Mouse (Mus musculus): ENCODE results near the gene Eif4g3.

- TF ChIP-seq GATA1 (IDR thresholded peaks at IDR 0.05; ENCODE audit: borderline replicate concordance, low read length) (no peak), FLI1 (IDR thresholded peaks at IDR 0.05; ENCODE audit: low read length) (no peak)
Observed at GRCm38 (mm10) chr4:137993291-137993758, 503 bp downstream of the Eif4g3 start.
